ENCODE assay signal across 12 mouse cellular contexts in genomic region chr2:174547701-174548100, GRCm38 (mm10).
"Had no signal": no experiment of that assay in that cellular context is flagged by ENCODE, and none has a peak within 500 bp of the region (broad histone marks: within the 10 kb centered on the region; RNA-seq: fewer than 3 reads in every experiment).

No protein-coding gene starts in this region.

- H3K4me1 ChIP-seq: liver, embryonic 15.5 days; lung, embryonic 15.5 days; midbrain, embryonic 12.5 days; midbrain, embryonic 15.5 days; neural tube, embryonic 12.5 days; neural tube, embryonic 15.5 days had no signal

- H3K36me3 ChIP-seq: liver, embryonic 15.5 days; lung, embryonic 15.5 days; midbrain, embryonic 12.5 days; midbrain, embryonic 15.5 days; neural tube, embryonic 12.5 days; neural tube, embryonic 15.5 days had no signal

- H3K27me3 ChIP-seq: liver, embryonic 15.5 days; lung, embryonic 15.5 days; midbrain, embryonic 12.5 days; midbrain, embryonic 15.5 days; neural tube, embryonic 12.5 days; neural tube, embryonic 15.5 days had no signal

- H3K4me3 ChIP-seq: left cerebral cortex, adult 2 months; liver, embryonic 15.5 days; lung, embryonic 15.5 days; midbrain, embryonic 12.5 days; midbrain, embryonic 15.5 days; neural tube, embryonic 12.5 days; neural tube, embryonic 15.5 days had no signal

- H3K27ac ChIP-seq: kidney, postnatal 0 days; left cerebral cortex, adult 2 months; liver, embryonic 15.5 days; lung, embryonic 15.5 days; macrophage; midbrain, embryonic 12.5 days; midbrain, embryonic 15.5 days; neural tube, embryonic 12.5 days; neural tube, embryonic 15.5 days had no signal

- DNase-seq: layer of hippocampus, postnatal 36 days; retina, postnatal 1 day; thymus, adult 18-20 months had no signal
